Mouse (Mus musculus): ENCODE measurements around the gene Gm49388.

The Gm49388 gene

DNA sequence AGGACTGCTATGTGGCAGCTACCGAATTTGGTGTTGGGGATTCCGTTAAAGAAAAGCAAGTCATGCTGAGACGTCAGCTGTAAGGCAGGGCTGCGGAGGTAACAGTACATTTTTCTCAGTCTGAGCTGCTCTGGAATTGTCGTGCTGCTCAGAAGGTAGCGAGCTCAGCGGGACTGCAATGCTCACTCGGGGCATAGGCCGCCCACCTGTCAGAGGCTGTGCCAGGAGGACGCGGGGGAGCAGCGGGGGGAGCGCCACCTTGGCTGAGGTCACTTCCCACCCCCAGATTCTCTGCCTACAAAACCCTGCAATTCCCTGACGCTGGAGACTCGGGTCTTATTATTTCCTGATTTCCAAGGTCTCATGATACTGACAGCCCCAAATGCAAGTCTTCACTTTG is 55.5 kb downstream of the Gm49388 start:
- DNase-seq (ENCODE audit: low spot score in 2 of 2), result no peak

- DNase-seq (ENCODE audit: low spot score in 2 of 2), result peak; percentile 96 to 97
Observed at GRCm38 (mm10) chr7:127841340-127842000, 56.1 kb downstream of the Gm49388 start.

DNA sequence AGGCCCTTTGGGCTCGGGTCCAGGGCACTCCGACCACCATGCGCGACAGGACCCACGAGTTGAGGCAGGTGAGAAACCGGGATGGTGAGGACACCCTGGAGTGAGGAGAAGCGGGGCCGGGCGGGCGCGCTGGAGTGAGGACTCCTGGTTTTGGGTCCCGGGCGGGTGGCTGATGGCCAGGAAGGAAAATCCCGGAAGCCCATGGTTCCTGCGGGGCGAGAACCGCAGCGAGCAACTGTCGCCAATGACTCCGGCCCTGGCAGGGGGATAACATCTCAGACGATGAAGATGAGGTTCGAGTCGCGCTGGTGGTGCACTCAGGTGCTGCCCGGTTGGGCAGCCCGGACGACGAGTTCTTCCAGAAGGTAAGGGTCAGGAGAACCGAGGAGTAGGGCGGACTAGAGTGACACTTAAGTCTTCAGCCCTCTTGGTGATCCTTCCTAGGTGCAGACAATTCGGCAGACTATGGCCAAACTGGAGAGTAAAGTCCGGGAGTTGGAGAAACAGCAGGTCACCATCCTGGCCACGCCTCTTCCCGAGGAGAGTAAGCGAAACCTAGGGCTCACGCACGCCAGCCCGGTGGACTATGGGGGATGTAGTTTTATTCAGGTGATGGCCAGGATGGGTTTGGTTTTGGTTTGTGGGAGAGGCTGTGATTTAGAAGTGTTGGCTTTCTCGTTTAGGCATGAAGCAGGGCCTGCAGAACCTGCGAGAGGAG is 56.8 kb downstream of the Gm49388 start:
- DNase-seq (ENCODE audit: low spot score in 2 of 2), result peak; percentile 74 to 81

DNA sequence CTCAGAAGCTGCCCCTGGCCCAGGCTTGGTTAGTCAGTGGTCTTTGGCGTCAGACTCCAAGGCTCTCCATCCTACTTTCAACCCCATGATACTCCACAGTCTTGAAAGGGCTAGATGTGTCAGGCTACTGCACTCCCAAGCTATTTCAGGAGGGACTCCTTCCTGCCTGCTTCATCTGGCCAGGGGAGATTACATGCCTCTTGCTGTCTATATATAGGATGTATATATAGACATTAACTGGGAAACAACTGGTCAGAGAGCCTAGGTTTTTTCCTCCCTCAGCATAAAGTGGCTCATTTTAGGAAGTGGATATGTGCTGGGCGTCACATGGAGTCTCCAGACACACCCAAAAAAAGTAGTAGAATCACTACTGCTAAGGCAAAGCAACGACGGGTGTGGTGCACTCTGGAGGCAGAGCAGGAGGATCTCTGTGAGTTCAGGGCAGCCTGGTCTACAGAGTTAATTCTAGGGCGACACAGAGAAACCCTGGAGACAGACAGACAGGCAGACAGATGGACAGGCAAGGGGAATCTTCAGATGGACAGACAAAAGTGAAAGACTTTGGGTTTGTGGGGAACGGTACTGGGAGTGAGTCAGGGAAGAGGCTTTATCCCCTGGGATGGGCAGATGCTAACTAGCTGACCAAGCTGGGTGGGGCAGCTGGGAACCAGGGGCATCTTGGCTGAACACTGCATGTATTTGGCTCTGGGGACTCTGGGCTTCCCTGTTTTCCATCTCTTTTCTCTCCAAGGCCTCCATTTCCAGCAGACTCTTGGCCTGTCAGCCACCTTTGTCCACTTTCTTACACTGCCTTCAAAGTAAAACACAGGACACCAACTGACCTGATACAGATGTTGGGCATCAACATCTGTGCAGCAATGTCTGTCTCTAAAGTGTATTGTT is 64.8 kb downstream of the Gm49388 start:
- no peak for DNase-seq (ENCODE audit: low spot score in 2 of 2)

DNA sequence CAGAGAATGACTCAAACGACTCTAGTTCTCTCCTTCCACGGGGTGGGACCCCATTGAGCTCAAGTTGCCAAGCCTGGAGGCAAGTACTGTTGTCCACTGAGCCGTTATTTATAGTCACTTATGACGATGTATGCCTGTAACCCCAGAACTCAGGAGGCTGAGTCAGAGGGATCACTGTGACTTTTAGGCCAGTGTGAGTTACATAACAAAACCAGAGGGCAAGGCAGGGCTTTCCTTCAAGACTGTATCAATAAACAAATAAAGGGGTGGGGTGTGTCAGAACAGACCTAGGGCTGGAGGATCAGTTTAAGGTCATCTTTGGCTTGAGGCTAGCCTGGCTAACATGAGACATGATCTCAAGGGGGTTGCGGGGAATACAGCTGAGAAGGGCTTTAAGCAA is 65.5 kb downstream of the Gm49388 start:
- DNase-seq (ENCODE audit: low spot score in 2 of 2), result no peak
